Mouse (Mus musculus) 3T3-L1 (cell line): ENCODE data around the gene Adam33.

Experiments used
- DNase-seq: peaks from one replicate; pipeline ENCODE4 v3.0.0-alpha.2; 2015; ENCODE audit warnings: low read depth, low spot score

Adam33 gene

DNA sequence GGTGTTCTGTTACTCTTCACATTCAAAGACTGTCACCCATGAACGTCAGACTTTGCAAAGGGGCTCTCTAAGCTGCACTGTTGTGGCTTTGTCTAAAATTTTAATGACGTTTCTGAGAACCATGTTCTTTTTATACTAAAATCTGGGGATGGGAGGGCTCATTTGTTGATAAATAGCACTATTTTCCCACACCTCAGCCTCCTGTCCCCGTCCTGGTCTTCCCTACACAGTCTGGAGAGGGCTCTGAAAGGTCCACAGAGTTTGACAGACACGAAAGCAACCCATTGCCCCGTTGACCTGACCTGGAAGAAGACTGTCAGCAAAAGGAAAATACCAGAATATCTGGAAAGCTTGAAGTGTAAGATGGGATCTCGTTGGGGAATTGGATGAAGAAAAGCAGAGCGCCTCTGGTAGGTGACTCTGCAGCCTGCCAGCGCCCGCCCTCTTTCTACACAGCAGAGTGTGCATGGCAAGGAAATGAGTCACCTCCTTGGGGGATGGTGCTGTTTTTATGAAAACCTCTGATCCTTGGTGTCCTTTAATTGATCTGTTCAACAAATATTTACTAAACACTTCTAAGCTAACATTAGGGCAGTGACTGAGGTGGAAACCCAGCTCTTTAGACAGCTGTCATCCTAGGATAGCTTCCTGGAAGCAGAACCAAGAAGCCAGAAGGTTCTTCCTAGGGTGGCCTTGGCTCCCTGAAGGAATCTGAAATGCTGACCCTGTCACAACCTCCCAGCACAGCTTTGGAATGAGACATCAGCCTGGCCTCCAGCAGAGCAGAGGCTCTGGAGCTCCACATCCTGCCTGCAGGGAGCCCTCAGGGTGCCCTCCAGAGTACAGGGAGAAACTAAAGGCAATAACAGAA, 34.3 kb downstream of the Adam33 start:
- DNase-seq, result peak; percentile 97

DNA sequence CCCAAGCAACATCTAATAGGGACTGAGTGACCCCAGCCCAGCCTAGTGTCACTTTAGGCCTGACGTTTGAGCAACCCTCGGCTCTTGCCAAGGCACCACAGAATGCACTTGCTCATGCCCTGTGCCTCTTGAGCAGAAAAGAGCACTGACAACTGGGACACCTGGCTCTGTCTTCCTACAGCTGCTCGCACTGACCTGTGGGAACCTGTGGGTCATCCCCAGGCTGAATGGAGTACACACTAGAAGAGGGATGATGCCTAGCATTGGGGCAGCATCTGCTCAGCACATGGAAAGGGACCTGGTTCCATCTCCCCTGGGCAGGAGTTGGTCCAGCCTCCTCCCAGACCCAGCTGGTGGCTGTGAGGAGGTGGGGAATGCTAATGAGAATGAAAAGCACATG, 36.7 kb downstream of the Adam33 start:
- DNase-seq, result no peak

DNA sequence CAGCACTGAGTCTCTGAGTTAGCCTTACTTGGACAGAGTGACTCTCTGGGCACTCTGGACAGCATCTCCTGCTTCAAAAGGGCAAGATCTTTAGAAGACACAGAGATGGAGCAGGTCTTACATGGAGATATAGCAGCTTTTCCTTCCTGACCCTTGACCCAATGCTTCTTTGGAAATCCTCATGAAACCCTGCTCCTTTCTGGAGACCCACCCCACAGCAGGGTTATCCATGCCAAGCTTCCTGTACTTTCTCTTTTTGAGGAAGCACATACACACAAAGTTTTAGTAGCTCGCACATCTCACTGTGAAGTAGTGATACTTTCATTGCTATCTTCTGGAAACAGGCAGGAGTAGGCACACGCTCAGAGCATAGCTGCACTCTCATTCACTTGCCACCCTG, 38.4 kb downstream of the Adam33 start:
- no peak for DNase-seq

DNA sequence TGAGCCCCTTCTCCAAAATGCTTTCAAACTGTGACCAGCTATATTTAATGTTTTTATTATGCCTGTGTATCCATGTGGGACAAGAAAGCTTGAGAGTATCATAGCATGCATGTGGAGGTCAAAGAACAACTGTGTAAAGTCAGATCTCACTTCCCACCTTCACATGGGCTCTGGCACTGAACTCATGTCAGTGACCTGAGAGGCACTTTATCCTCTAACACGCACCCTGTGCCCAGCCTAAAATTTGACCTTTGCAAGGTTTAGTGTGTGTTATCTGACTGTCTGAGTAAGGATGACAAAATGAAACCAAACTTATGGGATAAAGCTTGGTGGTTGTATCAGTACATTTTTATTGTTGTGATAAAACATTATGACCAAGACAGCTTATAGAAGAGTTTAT, 53.0 kb downstream of the Adam33 start:
- DNase-seq, result no peak

DNA sequence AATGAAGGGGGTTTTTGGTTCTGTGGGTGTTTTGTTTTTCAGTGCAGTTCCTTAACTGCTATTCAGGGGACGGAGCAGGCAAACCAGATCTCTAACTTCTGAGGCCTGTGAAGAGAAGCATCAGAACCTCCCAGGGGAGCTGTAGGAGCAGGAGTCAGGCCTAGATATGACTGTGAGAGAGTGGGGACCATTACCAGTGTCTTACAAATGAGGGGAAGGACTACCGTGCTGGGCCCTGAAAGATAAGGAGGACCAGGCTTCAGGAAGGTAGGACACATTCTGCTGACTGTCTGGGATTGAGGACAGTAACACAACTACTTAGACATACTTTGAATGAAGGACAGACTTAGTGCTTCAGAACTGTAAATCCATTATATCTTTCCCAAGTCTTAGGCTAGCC, 54.5 kb downstream of the Adam33 start:
- DNase-seq, result no peak
